Mouse (Mus musculus) stomach, embryonic 14.5 days (tissue): ENCODE data around the gene Pla2g2c. TPM values are rescaled to one million over a fixed set of nuclear protein-coding genes. Genes with fewer than 3 reads are reported as not detected.
A peak's percentile ranks its signal among the peaks of the same experiment; 100 is the strongest.

Experiments
- ATAC-seq: fragments of 200-750 bp; cut with Nextera tagmentation; 2 replicates; pipeline ENCODE4 v1.8.0; 2017; ENCODE audit warnings: low read depth, moderate TSS enrichment; ENCODE audit not compliant: insufficient number of reproducible peaks, insufficient read depth, low FRiP score
- H3K27ac ChIP-seq: fragments of 300-500 bp; sonication (generic); 2 replicates; pipeline ENCODE4 v1.5.1; 2014; ENCODE audit warnings: mild to moderate bottlenecking, low read length, moderate library complexity, mixed read lengths
- H3K27me3 ChIP-seq: fragments of 300-500 bp; sonication (generic); 2 replicates; pipeline ENCODE4 v1.6.1; 2014; ENCODE audit warnings: low read length, control low read depth, mixed read lengths; ENCODE audit not compliant: control insufficient read depth, insufficient read depth
- H3K36me3 ChIP-seq: fragments of 300-500 bp; sonication (generic); 2 replicates; pipeline ENCODE4 v1.6.1; 2014; ENCODE audit warnings: mild to moderate bottlenecking, control low read depth, low read length, moderate library complexity, mixed read lengths; ENCODE audit not compliant: control insufficient read depth, insufficient read depth
- H3K4me1 ChIP-seq: fragments of 300-500 bp; sonication (generic); 2 replicates; pipeline ENCODE4 v1.6.1; 2014; ENCODE audit warnings: low read length, control low read depth, mixed read lengths; ENCODE audit not compliant: control insufficient read depth, insufficient read depth
- H3K4me2 ChIP-seq: fragments of 300-500 bp; sonication (generic); replicated peaks from 2 replicates; pipeline ENCODE4 v1.6.1; 2014; ENCODE audit warnings: low read depth, low read length, control low read depth
- H3K4me3 ChIP-seq: fragments of 300-500 bp; sonication (generic); 2 replicates; pipeline ENCODE4 v1.5.1; 2014; ENCODE audit warnings: low read depth, low read length, control low read depth
- H3K9ac ChIP-seq: fragments of 300-500 bp; sonication (generic); replicated peaks from 2 replicates; pipeline ENCODE4 v1.6.1; 2014; ENCODE audit warnings: low read depth, mild to moderate bottlenecking, control low read depth, low read length, moderate library complexity, mixed read lengths
- H3K9me3 ChIP-seq: fragments of 300-500 bp; sonication (generic); 2 replicates; pipeline ENCODE4 v1.6.1; 2016; ENCODE audit warnings: low read depth, low read length, control low read depth; ENCODE audit not compliant: control insufficient read depth
- WGBS: fragments of 180-500 bp; shearing (Covaris S2); extraction: QIAGEN DNeasy Blood & Tissue Kit; methylation state at CpG from one replicate; pipeline ENCODE4 v1.1.7; 2014; 5-methylcytosine and 5-hydroxymethylcytosine counted together
- polyA plus RNA-seq: library from polyadenylated mRNA; unstranded; fragments of >200 nt; fragmentation: Nextera tagmentation; extraction: Ambion mirVana; gene quantifications from 2 replicates; pipeline ENCODE4 v1.2.1, GENCODE M21; 2014

Gene Pla2g2c
- polyA plus RNA-seq = 0.14 TPM in 1 of 2 replicates, not detected in the other

GRCm38 (mm10) chr4:138724354-138725126, at the start of gene Pla2g2c:
Pla2g2c (plus strand) TSS chr4:138724792.
- Histone ChIP-seq H3K4me2 (peak within 1 kb of the TSS; percentile 48), H3K9me3 (no peaks in the 10 kb centered on the region), H3K36me3 (no peaks in the 10 kb centered on the region), H3K9ac (no peak within 1 kb of the TSS), H3K4me3 (peak within 1 kb of the TSS; percentile 20; the same call in 1 of the 2 replicates), H3K27me3 (no peaks in the 10 kb centered on the region), H3K4me1 (peaks cover 16% of the 10 kb centered on the region), H3K27ac (peak within 1 kb of the TSS; percentile 17; the same call in 1 of the 2 replicates)
- 42% methylated on average over 18 of the region's 18 CpGs for WGBS
- ATAC-seq = peak; percentile 50

GRCm38 (mm10) chr4:138676480-138676879, 48.1 kb upstream of the Pla2g2c start:
- H3K9ac ChIP-seq = no peak overlapping the region
- no peaks in the 10 kb centered on the region for H3K9me3 ChIP-seq
- no peak overlapping the region for H3K4me3 ChIP-seq
- H3K36me3 ChIP-seq = no peaks in the 10 kb centered on the region
- H3K4me2 ChIP-seq = no peak overlapping the region
- 10% methylated on average over 16 of the region's 16 CpGs for WGBS
- ATAC-seq = no peak
- no peaks in the 10 kb centered on the region for H3K4me1 ChIP-seq
- H3K27me3 ChIP-seq = no peaks in the 10 kb centered on the region
- no peak overlapping the region for H3K27ac ChIP-seq

GRCm38 (mm10) chr4:138677579-138677978, 47.0 kb upstream of the Pla2g2c start:
- no peaks in the 10 kb centered on the region for H3K4me1 ChIP-seq
- 14% methylated on average over 16 of the region's 16 CpGs for WGBS
- H3K4me3 ChIP-seq = no peak overlapping the region
- H3K27me3 ChIP-seq = no peaks in the 10 kb centered on the region
- H3K9ac ChIP-seq = no peak overlapping the region
- no peaks in the 10 kb centered on the region for H3K36me3 ChIP-seq
- H3K9me3 ChIP-seq = no peaks in the 10 kb centered on the region
- H3K4me2 ChIP-seq = no peak overlapping the region
- no peak for ATAC-seq
- no peak overlapping the region for H3K27ac ChIP-seq

GRCm38 (mm10) chr4:138680124-138680523, 44.5 kb upstream of the Pla2g2c start:
- H3K9me3 ChIP-seq = no peaks in the 10 kb centered on the region
- H3K4me2 ChIP-seq = no peak overlapping the region
- no peaks in the 10 kb centered on the region for H3K36me3 ChIP-seq
- no peaks in the 10 kb centered on the region for H3K27me3 ChIP-seq
- H3K4me3 ChIP-seq = no peak overlapping the region
- no peak for ATAC-seq
- no peaks in the 10 kb centered on the region for H3K4me1 ChIP-seq
- no peak overlapping the region for H3K27ac ChIP-seq
- no peak overlapping the region for H3K9ac ChIP-seq
- WGBS = 70% methylated on average over 4 of the region's 4 CpGs

- WGBS = 57% methylated on average over 2 of the region's 2 CpGs
- no peak for ATAC-seq
These were observed 41.8 kb upstream of the Pla2g2c start for GRCm38 (mm10) chr4:138682760-138683159.

GRCm38 (mm10) chr4:138685813-138686212, 38.8 kb upstream of the Pla2g2c start:
- 0 out of 2 replicates have a peak, but pooled peaks cover 2% of the 10 kb centered on the region for H3K27me3 ChIP-seq
- no peaks in the 10 kb centered on the region for H3K36me3 ChIP-seq
- no peak overlapping the region for H3K4me3 ChIP-seq
- H3K9me3 ChIP-seq = no peaks in the 10 kb centered on the region
- WGBS = 72% methylated on average over 6 of the region's 6 CpGs
- H3K4me1 ChIP-seq = no peaks in the 10 kb centered on the region
- no peak overlapping the region for H3K27ac ChIP-seq
- no peak overlapping the region for H3K4me2 ChIP-seq
- ATAC-seq = no peak
- no peak overlapping the region for H3K9ac ChIP-seq

More at GRCm38 (mm10) chr4:138682760-138683159, 41.8 kb upstream of the Pla2g2c start:
- H3K4me3 ChIP-seq = no peak overlapping the region
- H3K27ac ChIP-seq = no peak overlapping the region
- H3K4me2 ChIP-seq = no peak overlapping the region
- H3K9me3 ChIP-seq = no peaks in the 10 kb centered on the region
- no peaks in the 10 kb centered on the region for H3K27me3 ChIP-seq
- no peaks in the 10 kb centered on the region for H3K4me1 ChIP-seq
- no peaks in the 10 kb centered on the region for H3K36me3 ChIP-seq
- no peak overlapping the region for H3K9ac ChIP-seq

GRCm38 (mm10) chr4:138689094-138689512, 35.5 kb upstream of the Pla2g2c start:
- H3K27me3 ChIP-seq = peaks cover 6% of the 10 kb centered on the region
- no peaks in the 10 kb centered on the region for H3K36me3 ChIP-seq
- ATAC-seq = no peak

GRCm38 (mm10) chr4:138690561-138690960, 34.0 kb upstream of the Pla2g2c start:
- no peak overlapping the region for H3K4me2 ChIP-seq
- WGBS = 3% methylated on average over 4 of the region's 4 CpGs
- ATAC-seq = no peak
- H3K36me3 ChIP-seq = no peaks in the 10 kb centered on the region
- no peak overlapping the region for H3K4me3 ChIP-seq
- H3K27ac ChIP-seq = no peak overlapping the region
- H3K9me3 ChIP-seq = no peaks in the 10 kb centered on the region
- H3K4me1 ChIP-seq = no peaks in the 10 kb centered on the region
- peaks cover 6% of the 10 kb centered on the region for H3K27me3 ChIP-seq
- no peak overlapping the region for H3K9ac ChIP-seq

More at GRCm38 (mm10) chr4:138689094-138689512, 35.5 kb upstream of the Pla2g2c start:
- Histone ChIP-seq H3K4me3 (no peak overlapping the region), H3K4me1 (no peaks in the 10 kb centered on the region), H3K9ac (no peak overlapping the region), H3K9me3 (no peaks in the 10 kb centered on the region), H3K27ac (no peak overlapping the region), H3K4me2 (no peak overlapping the region)
- WGBS = 28% methylated on average over 3 of the region's 3 CpGs
